Mouse (Mus musculus): ENCODE data around the gene Fndc3a. TPM values are rescaled to one million over a fixed set of nuclear protein-coding genes. Genes with fewer than 3 reads are reported as not detected.

The Fndc3a gene
- polyA plus RNA-seq, 1 experiment, result 38.7 TPM

DNA sequence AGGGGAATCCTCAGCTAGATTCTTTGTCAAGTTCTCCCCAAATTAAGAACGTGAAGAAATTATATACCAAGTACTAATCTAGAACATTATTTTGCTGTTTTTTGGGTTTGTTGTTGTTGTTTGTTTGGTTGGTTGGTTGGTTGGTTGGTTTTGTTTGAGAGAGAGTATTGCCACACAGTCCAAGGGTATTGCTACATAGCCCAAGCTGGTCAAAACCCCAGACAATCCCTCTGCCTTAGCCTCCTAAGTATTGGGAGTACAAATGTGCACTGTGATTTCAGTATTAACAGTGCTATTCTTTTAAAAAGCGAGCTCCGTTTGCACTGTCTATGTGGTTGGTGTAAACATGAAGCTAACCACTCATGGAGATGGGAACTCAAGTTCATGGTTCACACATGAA, 37.9 kb downstream of the Fndc3a start:
- no peak for DNase-seq (ENCODE audit: low read depth)

DNA sequence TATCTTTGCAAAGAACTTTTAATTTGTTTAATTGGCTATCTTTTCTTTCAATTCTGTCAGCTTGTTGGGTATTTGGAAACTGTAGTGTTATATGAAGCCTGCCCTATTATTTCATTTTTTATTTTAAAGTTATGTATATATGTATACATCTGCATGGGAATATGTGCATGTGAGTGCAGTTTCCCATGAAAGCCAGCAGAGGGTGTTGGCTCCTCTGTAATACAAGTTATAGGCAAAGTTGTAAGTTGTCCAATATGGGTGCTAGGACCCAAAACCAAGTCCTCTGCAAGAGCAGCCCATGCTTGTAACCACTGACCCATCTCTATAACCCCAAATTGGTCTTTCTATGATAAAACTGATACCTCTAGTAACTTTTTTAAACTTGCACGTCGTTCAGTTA, 38.8 kb downstream of the Fndc3a start:
- DNase-seq (ENCODE audit: low read depth), result no peak

DNA sequence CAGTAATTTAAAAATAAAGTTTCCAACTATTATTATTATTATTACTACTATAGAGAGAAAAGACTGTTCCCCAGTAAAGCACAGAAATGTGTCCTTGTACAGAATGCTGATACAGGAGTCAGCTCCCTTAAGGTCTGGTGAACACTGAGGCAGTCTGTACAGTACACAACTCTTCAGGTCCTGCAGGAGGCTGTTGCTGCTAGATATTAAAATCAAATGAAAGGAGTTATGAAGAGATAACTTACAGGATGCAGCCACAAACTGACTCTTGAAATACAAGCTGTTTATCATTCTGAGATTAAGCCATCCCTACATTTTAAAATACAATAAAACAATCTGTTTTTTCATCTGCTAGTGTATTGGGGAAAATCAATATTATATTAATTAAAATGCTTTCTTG, 60.5 kb downstream of the Fndc3a start:
- no peak for DNase-seq (ENCODE audit: low read depth)

DNA sequence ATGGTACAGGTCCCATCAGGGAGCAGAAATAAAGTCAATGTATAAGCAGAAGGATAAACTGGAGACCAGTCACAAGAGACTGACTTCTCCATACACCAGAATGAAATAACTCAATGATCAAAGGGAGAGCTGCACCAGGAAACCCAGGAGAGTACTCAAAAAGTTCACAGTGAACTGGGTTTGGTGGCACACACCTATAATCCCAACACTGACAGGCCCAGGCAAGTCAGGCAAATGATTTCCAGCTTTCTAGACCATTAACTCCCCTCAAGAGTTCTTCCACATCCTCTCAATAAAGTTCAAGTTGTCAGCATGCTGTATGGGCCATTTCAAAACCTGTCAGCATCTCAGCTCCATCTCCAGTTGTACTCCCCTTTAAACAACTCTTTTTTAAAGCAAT, 64.3 kb downstream of the Fndc3a start:
- DNase-seq (ENCODE audit: low read depth), result no peak

DNA sequence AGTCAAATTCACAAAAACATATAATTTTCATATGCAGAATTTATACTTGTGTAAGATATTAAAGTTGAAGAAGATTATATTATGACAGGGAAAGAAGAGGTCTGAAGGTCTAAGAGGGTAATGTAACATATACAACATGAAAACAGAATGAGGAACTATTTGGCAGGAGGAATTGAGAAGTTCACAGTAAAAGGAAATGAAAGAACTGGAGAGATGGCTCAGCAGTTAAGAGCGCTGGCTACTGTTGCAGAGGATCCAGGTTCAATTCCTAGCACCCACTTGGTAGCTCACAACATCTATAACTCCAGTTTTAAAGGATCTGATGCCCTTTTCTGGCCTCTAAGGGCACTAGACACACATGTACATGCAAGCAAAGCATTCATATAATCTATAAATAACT, 65.2 kb downstream of the Fndc3a start:
- DNase-seq (ENCODE audit: low read depth), result no peak

DNA sequence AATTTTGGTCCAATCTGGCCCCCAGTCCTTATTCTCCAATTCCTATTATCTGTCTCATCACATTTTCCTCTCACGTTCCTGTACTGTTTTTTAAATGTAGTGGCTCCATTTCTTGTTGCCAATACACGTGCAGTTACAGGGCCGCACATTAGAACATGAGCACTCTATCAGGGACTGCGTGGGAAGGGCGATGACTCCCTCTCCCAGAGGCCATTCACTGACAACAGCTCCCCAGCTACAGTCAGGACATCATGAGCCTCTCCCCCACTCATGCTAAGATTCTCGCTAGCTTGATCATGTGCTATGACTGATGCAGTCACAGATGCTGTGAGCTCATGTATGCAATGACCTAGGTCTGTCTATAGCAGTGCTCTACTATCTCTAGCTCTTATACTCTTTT, 71.3 kb downstream of the Fndc3a start:
- DNase-seq (ENCODE audit: low read depth), result no peak

DNA sequence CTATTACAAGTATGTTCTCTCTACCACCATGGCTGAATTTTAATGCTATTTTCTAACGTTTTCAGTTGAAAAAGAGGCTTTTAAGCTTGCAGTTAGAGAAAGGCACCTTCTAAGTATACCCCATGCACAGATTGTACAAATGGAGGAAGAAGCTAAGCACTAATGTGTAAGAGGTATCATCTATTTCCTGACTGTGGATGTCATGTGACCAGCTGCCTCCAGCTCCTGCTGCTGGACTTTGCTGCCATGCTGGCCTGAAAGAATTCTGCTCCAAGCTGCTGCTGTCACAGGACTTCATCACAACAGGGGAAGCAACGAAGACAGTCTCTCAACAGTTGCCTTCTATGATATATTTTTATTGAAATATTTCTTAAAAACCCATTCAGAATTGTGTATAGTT, 76.2 kb downstream of the Fndc3a start:
- DNase-seq (ENCODE audit: low read depth), result no peak

DNA sequence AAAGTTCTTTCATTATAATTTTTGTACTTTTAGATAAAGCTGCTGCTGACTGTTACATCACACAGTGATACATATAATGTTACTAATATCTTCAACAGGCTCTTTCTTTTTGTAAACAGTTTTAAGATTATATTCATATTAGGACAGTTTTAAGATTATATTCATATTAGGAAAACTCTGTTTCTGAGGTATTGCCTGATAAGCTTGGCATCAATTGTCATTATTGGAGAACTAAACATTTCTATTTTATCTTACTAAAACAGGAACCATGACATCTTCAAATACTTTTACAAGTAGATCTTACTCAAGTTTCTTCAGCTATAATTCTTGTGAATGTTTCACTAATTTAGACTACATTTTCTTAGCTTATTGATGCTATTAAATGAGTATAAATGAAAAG, 84.4 kb downstream of the Fndc3a start:
- DNase-seq (ENCODE audit: low read depth), result no peak

DNA sequence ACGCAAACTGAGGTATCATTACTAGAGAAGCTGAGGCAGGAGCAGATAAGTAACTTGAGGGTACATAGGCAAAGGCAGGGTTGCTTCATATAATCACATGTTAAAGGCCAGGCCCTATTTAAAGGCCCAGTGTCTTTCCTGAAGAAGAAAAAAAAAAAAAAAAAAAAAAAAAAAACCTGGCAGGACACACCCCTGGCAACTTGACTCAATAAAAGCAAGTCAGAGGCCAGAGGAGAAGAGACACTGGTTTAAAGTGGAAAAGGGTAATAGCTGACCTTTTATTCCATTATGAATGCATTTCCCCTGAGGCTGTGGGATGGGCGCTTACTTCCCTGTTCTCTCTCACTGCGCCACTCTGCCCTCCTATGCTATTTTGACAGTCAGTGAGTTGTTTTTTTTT, 105.7 kb downstream of the Fndc3a start:
- no peak for DNase-seq (ENCODE audit: low read depth)

DNA sequence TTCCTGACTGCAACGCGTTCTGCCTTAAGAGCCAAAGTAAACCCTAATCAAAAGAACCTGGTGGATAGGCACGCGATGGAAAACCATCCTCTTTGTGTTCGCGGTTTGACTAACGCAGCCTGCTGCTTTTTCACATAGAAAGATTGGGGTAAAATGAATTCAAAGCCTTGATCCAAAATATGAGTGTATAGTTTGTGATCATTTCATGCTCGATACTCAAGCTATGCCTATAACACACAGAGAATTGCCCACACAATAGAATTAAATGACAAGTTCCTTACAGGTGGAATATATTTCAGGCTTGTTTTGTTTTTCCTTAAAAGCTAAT, 106.6 kb downstream of the Fndc3a start:
- no peak for DNase-seq (ENCODE audit: low read depth)

DNA sequence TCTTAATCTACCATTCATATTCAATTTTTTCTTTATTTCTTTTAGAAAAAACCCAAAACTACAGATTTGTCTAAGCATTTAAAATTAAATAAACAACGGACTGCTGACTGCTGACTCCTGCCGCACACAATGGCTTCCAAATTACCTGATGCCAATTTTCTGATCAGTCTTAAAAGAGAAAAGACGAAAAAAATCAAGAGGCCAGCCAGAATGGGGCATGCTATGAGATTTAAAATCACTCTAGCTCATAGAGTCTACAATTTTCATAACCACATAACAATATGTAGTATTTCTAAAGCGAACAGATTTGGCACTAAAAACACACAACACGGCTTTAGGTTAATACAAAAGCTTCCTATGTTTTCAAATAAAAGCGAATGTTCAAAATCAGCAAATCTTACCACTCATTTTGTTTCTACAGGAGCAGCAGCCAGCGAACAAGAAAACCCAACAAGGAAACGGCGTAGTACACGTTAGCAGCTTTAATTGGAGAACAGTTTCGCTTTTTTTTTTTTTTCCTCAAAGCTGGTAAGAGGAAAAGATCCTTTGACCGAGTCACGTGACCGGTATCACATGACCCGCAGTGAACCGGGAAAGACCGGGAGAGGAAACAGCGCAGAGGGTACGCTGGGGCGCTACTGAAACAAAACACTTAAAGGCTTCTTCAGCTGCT, 107.1 kb downstream of the Fndc3a start:
- DNase-seq (ENCODE audit: low read depth), result peak; percentile 62

DNA sequence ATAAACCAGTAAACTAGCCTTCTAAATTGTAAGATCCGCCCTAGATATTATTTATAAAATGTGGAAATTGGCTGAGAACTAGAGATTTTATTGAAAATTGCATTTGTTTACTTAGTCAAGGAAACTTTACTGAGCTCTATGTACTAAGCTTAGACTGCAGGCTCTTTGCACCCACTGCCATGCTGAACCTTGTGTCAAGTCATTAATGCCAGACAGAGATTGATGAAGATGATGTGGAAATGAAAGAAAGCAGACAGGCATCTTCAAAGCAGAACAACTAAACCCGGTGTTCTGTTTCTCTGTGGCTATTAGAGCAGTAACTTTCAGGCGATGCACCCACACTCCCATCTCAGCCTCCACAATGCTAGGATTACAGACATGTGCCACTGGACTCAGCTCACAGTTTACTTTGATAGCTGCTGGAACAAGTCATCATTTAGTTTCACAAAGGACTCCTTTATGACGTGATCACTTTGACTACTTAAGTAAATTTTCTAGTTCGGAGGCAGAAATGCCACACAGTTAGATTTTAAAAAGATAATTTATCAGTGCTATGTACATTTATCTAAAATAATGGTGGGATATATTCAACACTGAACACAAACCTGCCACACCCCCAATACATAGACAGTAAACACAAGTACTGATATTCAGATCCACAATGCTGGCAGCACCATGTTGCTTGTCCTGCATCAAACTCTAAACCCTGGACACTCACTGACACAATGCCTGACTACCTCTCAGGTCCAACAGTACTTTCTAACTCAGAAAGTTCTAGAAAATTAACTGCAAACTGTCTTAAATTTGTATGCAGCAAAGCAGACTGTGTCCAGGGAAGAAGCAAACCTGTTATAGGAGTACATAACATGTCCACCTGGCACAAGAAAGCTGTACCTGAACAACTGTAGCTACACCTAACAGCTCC, 108.2 kb downstream of the Fndc3a start:
- no peak for DNase-seq (ENCODE audit: low read depth)

DNA sequence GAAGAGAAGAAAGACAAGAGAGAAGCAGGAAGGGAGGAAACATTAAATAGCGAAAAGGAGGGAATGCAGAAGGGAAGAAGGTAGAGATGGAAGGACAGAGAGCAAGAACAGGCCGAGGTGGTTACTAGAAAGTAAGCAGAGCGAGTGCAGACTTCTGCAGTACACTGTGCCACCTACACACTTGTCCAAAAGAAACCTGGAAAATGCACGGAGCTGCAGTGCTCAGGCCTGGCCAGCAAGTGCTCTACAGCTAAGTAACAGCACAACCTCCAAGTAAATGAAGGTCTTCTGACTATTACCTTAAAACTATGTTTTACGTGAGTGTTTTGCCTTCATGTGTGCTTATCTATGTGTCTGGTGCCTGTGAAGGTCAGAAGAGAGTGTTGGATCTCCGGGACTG, 109.4 kb downstream of the Fndc3a start:
- no peak for DNase-seq (ENCODE audit: low read depth)

DNA sequence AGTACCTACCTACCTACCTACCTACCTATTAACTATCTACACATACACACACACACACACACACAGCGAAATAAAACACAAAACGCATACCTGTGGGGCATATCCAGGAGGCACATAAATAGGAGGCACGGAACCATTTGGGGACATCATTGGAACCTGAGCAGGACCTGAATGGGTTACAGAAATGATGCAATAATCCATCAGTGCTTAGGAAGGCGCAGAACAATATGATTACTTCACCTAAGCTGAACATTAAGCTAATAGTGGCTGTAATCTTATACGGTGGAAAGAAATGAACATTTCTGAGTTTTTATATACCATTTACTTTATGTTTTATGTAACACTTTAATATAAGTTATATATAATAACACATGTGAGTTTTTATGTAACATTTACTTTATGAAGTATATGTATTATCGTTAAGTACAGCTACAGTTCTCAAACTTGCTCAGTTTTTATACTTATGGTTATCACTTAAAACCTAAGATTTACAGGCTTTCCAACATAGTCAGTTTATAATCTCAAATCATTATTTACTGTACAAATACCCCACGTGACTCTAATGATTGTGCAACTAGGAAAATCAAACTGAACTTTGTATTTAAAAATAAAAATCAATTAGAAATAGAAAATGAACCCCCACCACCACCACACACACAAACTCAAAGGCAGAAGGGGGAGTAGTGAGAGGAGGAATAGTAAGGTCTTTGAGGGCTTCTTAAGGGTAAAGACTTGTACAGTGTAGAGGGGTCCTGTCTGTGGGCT, 110.6 kb downstream of the Fndc3a start:
- no peak for DNase-seq (ENCODE audit: low read depth)

DNA sequence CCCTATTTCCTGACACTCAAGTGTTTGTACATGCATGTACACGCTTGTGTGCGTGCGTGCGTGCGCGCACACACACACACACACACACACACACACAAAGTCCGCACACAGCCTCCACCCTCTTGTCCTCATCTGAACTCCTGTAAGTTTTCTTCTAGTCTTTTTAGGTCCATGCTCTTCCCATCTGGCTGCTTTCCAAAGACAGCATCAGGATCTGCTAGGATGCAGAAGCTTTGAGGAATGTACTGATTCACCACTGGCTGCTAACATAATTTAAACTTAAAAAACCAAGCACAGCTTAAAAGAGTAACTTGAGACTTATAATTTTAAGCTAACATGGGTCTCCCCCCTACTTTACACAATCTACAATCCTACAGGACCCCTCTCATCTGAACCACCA, 115.6 kb downstream of the Fndc3a start:
- DNase-seq (ENCODE audit: low read depth), result no peak

DNA sequence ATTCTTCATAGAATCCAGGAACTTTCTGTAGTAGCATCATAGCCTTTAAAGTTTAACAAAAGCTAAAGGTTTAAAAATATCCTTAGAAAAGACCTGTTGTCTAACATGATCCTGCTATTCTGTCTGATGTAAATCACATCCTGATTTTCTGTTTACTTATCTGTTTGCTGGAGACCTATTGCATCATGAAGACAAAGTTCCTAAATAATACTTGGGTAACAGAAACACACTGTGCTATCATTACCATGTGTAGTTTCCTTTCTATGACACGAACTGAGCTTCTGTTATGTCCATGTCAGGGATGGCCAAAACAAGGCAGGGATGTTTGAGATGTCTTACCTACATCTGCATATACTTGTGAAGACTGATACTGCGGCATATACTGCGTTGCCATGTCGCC, 120.4 kb downstream of the Fndc3a start:
- no peak for DNase-seq (ENCODE audit: low read depth)

DNA sequence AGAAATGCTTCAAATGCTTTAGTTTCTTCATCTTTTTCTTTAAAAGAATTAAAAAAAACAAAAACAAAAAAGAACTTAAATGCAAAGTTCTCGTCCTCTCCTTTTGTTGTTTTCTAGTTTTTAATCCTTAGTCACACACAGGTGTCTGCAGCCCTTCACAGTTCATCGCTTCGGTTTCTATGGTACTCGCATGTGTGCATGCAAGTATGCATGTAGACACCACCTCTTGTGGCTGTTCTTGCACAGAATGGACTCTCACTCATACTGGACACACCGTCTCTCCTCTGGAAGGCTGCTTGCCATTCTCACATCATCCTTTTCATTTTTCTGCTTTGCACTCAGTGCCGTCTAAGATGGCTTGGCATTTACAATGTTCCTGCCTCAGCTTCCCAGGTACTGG, 126.8 kb downstream of the Fndc3a start:
- DNase-seq (ENCODE audit: low read depth), result no peak

DNA sequence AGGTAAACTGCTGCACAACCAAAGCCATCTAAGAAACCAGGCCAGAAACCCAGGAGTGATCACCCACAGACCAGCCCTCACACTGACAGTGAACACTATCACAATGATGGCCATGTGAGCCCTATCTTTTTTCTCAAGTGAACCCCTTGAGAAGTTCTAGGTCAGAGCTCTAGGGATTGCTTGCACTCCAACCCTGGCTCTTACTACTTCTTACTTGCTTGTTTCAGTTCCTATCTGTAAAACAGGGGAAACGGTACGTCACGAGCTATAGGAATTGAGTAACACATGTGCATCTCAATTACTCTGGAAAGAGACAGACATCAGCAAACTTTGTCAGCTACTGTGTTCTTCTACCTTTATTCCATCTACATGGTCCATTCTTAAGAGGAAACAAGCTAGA, 128.8 kb downstream of the Fndc3a start:
- no peak for DNase-seq (ENCODE audit: low read depth)

DNA sequence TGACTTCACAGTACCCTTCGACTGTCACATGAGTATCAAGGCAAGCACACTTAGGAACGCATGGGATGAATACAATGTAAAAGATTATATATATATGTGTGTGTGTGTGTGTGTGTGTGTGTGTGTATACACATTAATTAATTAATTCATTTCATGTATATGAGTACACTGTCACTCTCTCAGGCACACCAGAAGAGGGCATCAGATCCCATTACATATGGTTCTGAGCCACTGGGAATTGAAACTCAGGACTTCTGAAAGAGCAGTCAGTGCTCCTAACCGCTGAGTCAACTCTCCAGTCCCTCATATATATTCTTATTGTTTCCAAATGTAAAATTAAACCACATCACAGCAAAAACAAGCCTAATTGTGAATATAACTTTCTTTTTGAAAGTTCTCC, 133.5 kb downstream of the Fndc3a start:
- no peak for DNase-seq (ENCODE audit: low read depth)

DNA sequence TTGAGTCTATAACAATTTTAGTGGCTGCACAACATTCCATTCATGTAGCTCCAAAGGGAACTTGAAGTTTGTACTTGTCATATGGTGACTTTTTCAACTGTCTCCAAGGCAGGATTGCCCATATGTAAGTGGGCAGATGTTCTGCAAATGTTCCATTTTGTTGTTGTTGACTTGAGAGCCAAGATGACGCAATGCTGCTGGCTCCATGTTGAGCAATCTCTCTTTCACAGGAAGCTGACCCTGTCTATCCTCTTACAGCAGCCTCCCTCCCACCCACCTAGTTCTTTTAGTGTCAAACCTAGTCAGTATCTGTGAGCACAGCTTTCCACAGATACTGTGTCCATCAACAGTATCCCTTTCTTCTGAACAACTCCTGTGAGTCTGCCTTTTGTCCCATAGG, 145.9 kb downstream of the Fndc3a start:
- peak; percentile 34 for DNase-seq (ENCODE audit: low read depth)

DNA sequence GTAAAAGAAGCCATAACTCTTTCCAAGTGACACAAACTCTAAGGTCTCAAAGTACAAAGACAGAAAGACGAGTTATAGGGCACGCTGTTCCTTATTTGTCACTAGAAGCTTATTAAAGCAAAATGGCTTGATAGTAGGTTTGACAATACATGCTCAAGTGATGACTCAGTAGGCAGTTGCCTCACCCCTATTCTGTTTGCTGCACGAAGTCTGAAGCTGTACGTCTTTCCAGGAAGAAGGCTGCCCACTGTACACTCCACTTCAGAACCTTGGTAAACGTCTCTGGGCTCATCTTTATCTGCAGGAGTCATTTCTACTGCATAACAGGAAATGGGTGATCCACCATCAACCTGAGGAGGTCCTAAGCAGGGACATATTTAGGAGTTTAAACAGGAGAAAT, 151.0 kb downstream of the Fndc3a start:
- DNase-seq (ENCODE audit: low read depth), result no peak

DNA sequence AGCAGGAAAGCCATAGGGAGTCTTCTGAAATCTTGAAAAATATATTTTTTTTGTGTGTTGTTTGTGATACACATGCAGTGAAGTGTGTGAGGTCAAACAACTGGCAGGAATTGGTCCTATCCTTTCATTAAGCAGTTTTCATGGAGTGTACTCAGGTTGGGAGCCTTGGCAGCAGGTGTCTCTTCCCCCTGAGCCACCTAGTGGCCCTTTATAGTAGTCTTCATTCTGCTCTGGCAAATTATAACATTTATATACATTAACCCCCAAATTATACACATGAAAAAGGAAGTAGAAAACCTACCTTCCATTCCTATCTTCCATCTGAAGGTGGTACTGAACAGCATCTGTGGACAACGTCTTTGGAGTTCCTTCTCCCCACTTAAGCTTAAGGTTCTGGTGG, 154.0 kb downstream of the Fndc3a start:
- DNase-seq (ENCODE audit: low read depth), result no peak

Data from gonadal fat pad, adult 2 months (tissue).